Mouse (Mus musculus): ENCODE results near the gene Cyb5d1.

The Cyb5d1 gene

DNA sequence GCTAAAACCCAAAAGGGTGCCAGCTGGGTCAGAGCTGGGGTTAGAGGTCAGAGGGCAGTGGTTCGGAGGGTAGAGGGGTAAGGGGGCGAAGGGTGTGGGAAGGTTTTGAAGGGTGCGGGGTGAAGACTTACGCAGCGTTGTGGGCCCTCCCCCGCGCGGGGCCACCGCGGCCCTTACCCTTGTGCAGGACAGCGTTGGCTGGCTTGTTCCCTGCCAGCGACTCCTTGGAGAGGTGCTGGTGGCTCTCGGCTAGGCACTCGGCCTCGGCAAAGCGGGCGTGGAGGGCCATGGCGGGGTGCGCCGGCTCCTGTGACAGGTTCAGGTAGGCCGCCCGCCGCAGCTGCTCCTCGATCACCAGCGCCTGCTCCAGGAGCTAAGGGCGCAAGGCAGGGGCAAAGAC lies 49.0 kb downstream of the Cyb5d1 start:
- DNase-seq, result no peak
